ENCODE assay signal across 10 mouse cellular contexts in the genomic region with DNA sequence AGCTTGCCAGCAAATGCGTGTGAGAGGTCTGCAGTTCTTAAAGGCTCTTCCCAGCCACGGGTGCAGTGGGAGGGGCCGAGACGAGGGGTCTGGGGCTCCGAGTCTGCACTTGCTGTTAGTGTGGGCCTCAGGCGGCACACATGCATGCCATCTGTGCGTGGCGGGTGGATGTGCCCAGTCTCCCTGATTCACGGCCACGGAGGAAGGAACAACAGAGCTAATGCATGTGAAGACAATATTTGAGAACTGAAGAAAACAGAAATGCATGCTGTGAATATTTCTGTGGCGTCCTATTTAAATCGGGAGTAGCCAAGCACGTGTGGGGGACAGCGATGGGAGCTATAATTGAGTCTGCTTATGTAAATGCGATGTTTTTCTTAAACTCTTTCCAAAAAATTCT.
A peak's percentile ranks its signal among the peaks of the same experiment; 100 is the strongest.
DNase-seq lines count a peak whose midpoint lies in the region; ATAC-seq and TF ChIP-seq lines count a peak whose summit lies in the region.
"Had no signal": no experiment of that assay in that cellular context is flagged by ENCODE, and none has a peak within 500 bp of the region (broad histone marks: within the 10 kb centered on the region; RNA-seq: fewer than 3 reads in every experiment).

No protein-coding gene starts in this region.

- peak overlapping the region; percentile 28; the same call in 1 of the 2 replicates for H3K4me2 ChIP-seq in midbrain, postnatal 0 days (ENCODE audit: low read depth, low read length, poor library complexity, severe bottlenecking)
- H3K4me2 ChIP-seq: liver, embryonic 15.5 days had no signal

- H3K9me3 ChIP-seq in embryonic facial prominence, embryonic 10.5 days = no peaks in the 10 kb centered on the region
- no peaks in the 10 kb centered on the region for H3K9me3 ChIP-seq in midbrain, postnatal 0 days (ENCODE audit: low read length)
- H3K9me3 ChIP-seq: liver, embryonic 15.5 days had no signal

- WGBS in embryonic facial prominence, embryonic 10.5 days = 53% methylated on average over 15 of the region's 15 CpGs
- 38% methylated on average over 15 of the region's 15 CpGs for WGBS in midbrain, postnatal 0 days

- no peaks in the 10 kb centered on the region for H3K36me3 ChIP-seq in embryonic facial prominence, embryonic 10.5 days (replicated peaks)
- H3K36me3 ChIP-seq in midbrain, postnatal 0 days (ENCODE audit: insufficient read depth, low read length) = no peaks in the 10 kb centered on the region
- H3K36me3 ChIP-seq: liver, embryonic 15.5 days had no signal

- no peaks in the 10 kb centered on the region for H3K27me3 ChIP-seq in embryonic facial prominence, embryonic 10.5 days (replicated peaks; ENCODE audit: low read depth, poor library complexity, severe bottlenecking)
- H3K27me3 ChIP-seq in midbrain, postnatal 0 days (ENCODE audit: insufficient read depth, low read length) = no peaks in the 10 kb centered on the region
- H3K27me3 ChIP-seq: liver, embryonic 15.5 days had no signal

- peak; percentile 70 for DNase-seq in brain, adult 2 months (ENCODE audit: low read depth, low spot score)
- peak; percentile 56 for DNase-seq in embryonic facial prominence, embryonic 10.5 days (ENCODE audit: low spot score)
- DNase-seq in frontal cortex, postnatal 36 days (ENCODE audit: low spot score in 2 of 2) = peak; percentile 46 to 75
- no peak for DNase-seq in midbrain, postnatal 0 days (ENCODE audit: low spot score)
- no peak for DNase-seq in yolk sac, embryonic 10.5 days (ENCODE audit: low spot score)
- DNase-seq: gastrocnemius, postnatal 14 days had no signal

- no peak for ATAC-seq in midbrain, postnatal 0 days (ENCODE audit: low FRiP score)
- no peak for ATAC-seq in CD4-positive, CD25-positive, alpha-beta regulatory T cell, adult 4 months
- ATAC-seq in activated CD4-positive, CD25-positive, alpha-beta regulatory T cell, adult 4 months = no peak
- ATAC-seq: intestine, postnatal 0 days had no signal

- H3K27ac ChIP-seq in embryonic facial prominence, embryonic 10.5 days (replicated peaks) = peak overlapping the region; percentile 69
- H3K27ac ChIP-seq in midbrain, postnatal 0 days (ENCODE audit: low read depth, low read length) = no peak overlapping the region
- H3K27ac ChIP-seq: liver, embryonic 15.5 days had no signal

- H3K4me1 ChIP-seq in embryonic facial prominence, embryonic 10.5 days = peaks cover 29% of the 10 kb centered on the region
- no peaks in the 10 kb centered on the region for H3K4me1 ChIP-seq in midbrain, postnatal 0 days (ENCODE audit: insufficient read depth, low read length)
- H3K4me1 ChIP-seq: liver, embryonic 15.5 days had no signal

- no peak overlapping the region for H3K4me3 ChIP-seq in embryonic facial prominence, embryonic 10.5 days
- H3K4me3 ChIP-seq in midbrain, postnatal 0 days (ENCODE audit: low read depth, low read length) = no peak overlapping the region
- H3K4me3 ChIP-seq: liver, embryonic 15.5 days had no signal

- no peak for TF ChIP-seq CTCF in midbrain, postnatal 0 days (IDR thresholded peaks at IDR 0.05)

- no peak overlapping the region for H3K9ac ChIP-seq in midbrain, postnatal 0 days (replicated peaks; ENCODE audit: low read length, poor library complexity, severe bottlenecking)
- H3K9ac ChIP-seq: liver, embryonic 15.5 days had no signal

Comparison
In these comparisons a context has a peak if more than half of its experiments do, and no peak if none do; other contexts are left out.
1. DNase-seq: peak in brain, adult 2 months (single experiment), embryonic facial prominence, embryonic 10.5 days (single experiment) and frontal cortex, postnatal 36 days (2 of 2); none in midbrain, postnatal 0 days (single experiment) and yolk sac, embryonic 10.5 days (single experiment).